Mouse (Mus musculus): ENCODE measurements around the gene Tmem247. TPM values are rescaled to one million over a fixed set of nuclear protein-coding genes. Genes with fewer than 3 reads are reported as not detected.

Gene Tmem247
- polyA plus RNA-seq, 1 experiment from 2014 or later = not detected

DNA sequence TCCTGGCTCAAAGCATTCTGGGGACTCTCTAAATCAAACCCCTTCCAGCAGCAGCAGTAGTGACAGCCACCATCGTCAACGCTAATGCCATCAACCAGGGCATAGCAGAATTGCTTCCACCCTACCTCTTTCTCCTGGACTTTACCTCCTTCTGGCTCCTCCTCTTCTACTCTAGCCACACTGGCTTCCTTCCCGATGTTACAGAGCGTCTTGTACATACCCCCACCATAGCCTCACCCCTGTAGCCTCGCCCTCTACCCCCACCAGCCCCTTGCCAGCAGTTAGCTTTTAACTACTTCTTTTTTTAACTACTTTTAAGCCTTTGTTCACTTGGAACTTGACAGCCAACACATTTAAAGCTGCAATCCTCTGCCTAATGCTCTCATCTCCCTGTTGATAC, 17.3 kb upstream of the Tmem247 start:
- ATAC-seq (replicated peaks; ENCODE audit: low FRiP score, low TSS enrichment, low read depth) = no peak
- Histone ChIP-seq H3K4me2 (ENCODE audit: low read length) (no peak overlapping the region), H3K9me3 (ENCODE audit: control insufficient read depth, low read length) (no peaks in the 10 kb centered on the region)

DNA sequence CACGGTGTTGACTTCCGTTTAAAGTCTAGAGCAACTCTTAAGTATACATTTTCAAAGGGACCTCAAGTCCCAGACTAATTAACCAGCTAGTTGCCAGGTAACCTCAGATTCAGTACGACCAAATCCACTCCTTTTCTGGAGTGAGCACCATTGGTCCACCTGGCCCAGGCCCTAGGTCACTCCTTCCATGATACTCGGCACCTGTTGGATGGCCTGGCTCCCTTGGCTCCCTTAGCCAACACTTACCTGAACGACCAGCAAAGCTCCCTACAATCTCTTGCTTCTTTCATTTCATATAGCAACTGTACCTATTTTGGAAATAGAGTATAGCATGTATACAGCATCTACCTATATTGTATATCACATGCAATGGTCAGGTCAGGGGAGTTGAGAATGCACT, 16.6 kb upstream of the Tmem247 start:
- Histone ChIP-seq H3K27me3 (replicated peaks; ENCODE audit: control insufficient read depth, insufficient read depth, low read length) (no peaks in the 10 kb centered on the region), H3K4me3 (ENCODE audit: low read depth, low read length) (no peak overlapping the region), H3K27ac (ENCODE audit: low read depth) (no peak overlapping the region), H3K9ac (ENCODE audit: low read length) (no peak overlapping the region), H3K4me1 (replicated peaks; ENCODE audit: control insufficient read depth, insufficient read depth, low read length) (peaks cover 8% of the 10 kb centered on the region), H3K4me2 (ENCODE audit: low read length) (no peak overlapping the region), H3K9me3 (ENCODE audit: control insufficient read depth, low read length) (no peaks in the 10 kb centered on the region), H3K36me3 (ENCODE audit: control insufficient read depth, insufficient read depth, low read length) (no peaks in the 10 kb centered on the region)
- ATAC-seq (replicated peaks; ENCODE audit: low FRiP score, low TSS enrichment, low read depth) = no peak
- peak; percentile 24 for DNase-seq (ENCODE audit: low spot score)
- WGBS = 74% methylated on average over 5 of the region's 5 CpGs

More for the DNA sequence above, 17.3 kb upstream of the Tmem247 start:
- Histone ChIP-seq H3K9ac (ENCODE audit: low read length) (no peak overlapping the region), H3K27me3 (replicated peaks; ENCODE audit: control insufficient read depth, insufficient read depth, low read length) (no peaks in the 10 kb centered on the region), H3K4me3 (ENCODE audit: low read depth, low read length) (no peak overlapping the region), H3K4me1 (replicated peaks; ENCODE audit: control insufficient read depth, insufficient read depth, low read length) (0 out of 2 replicates have a peak, but pooled peaks cover under 1% of the 10 kb centered on the region), H3K36me3 (ENCODE audit: control insufficient read depth, insufficient read depth, low read length) (no peaks in the 10 kb centered on the region), H3K27ac (ENCODE audit: low read depth) (no peak overlapping the region)
- WGBS = 76% methylated on average over 5 of the region's 5 CpGs
- peak; percentile 35 for DNase-seq (ENCODE audit: low spot score)

DNA sequence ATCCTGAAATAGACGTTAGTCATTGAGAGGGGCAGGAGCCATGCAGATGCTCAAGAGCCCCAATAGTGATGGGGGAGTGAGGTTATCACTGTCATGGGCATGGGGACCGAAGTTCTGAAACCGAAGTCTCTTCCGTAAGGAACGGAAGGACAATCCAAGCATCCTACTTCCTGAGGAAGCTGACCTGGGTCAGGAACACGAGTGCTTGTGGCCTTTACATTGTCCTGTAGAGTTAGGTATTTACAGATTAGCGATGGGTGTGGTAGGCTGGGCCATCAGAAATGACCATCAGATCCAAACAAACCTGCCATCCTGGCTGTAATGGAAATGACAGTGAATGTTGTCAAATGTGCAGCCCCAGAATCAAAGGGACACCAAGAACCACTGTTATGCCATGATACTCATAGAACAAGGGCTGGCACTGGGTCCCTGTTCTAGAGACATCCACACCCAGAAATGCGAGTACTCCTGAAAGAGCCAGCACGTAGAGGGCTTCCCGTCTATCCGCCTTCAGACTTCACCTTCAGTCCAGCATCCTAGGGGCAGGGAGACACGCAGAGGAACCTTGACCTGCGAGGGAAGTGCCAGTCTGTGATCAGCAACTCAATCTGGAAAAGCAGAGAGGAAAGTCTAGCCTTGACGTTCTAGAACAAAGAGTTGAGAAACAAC, 14.6 kb upstream of the Tmem247 start:
- Histone ChIP-seq H3K9ac (ENCODE audit: low read length) (no peak overlapping the region), H3K4me2 (ENCODE audit: low read length) (no peak overlapping the region), H3K36me3 (ENCODE audit: control insufficient read depth, insufficient read depth, low read length) (no peaks in the 10 kb centered on the region), H3K27me3 (replicated peaks; ENCODE audit: control insufficient read depth, insufficient read depth, low read length) (no peaks in the 10 kb centered on the region), H3K4me3 (ENCODE audit: low read depth, low read length) (no peak overlapping the region), H3K9me3 (ENCODE audit: control insufficient read depth, low read length) (no peaks in the 10 kb centered on the region), H3K27ac (ENCODE audit: low read depth) (no peak overlapping the region), H3K4me1 (replicated peaks; ENCODE audit: control insufficient read depth, insufficient read depth, low read length) (peaks cover 13% of the 10 kb centered on the region)
- ATAC-seq (replicated peaks; ENCODE audit: low FRiP score, low TSS enrichment, low read depth) (no peak), DNase-seq (ENCODE audit: low spot score) (peak; percentile 36)
- 89% methylated on average over 14 of the region's 14 CpGs for WGBS

DNA sequence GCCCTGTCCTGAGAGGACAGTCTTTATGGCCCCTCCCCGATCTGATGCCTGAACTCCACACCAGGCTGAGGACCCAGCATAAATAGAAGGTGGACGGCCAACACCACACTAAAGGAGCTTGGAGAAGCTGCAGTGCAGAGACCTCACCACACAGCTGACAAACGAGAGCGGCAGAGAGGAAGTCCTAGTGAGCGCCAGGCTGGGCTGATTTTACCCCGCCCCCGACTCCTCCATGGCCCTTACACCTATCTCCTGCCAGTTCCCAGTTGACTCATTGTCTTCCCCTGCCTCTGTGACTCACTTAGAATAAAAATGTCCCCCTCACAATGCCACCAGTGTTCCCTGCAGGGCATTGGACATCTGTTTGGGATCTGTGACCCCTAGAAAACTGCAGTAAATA, 13.6 kb upstream of the Tmem247 start:
- Histone ChIP-seq H3K9ac (ENCODE audit: low read length) (no peak overlapping the region), H3K4me1 (replicated peaks; ENCODE audit: control insufficient read depth, insufficient read depth, low read length) (peaks cover 13% of the 10 kb centered on the region), H3K4me2 (ENCODE audit: low read length) (no peak overlapping the region), H3K27me3 (replicated peaks; ENCODE audit: control insufficient read depth, insufficient read depth, low read length) (no peaks in the 10 kb centered on the region; the same call in 1 of the 2 replicates), H3K9me3 (ENCODE audit: control insufficient read depth, low read length) (no peaks in the 10 kb centered on the region), H3K36me3 (ENCODE audit: control insufficient read depth, insufficient read depth, low read length) (no peaks in the 10 kb centered on the region), H3K4me3 (ENCODE audit: low read depth, low read length) (no peak overlapping the region), H3K27ac (ENCODE audit: low read depth) (no peak overlapping the region)
- WGBS = 25% methylated on average over 7 of the region's 7 CpGs
- ATAC-seq (replicated peaks; ENCODE audit: low FRiP score, low TSS enrichment, low read depth) (no peak), DNase-seq (ENCODE audit: low spot score) (peak; percentile 49)

DNA sequence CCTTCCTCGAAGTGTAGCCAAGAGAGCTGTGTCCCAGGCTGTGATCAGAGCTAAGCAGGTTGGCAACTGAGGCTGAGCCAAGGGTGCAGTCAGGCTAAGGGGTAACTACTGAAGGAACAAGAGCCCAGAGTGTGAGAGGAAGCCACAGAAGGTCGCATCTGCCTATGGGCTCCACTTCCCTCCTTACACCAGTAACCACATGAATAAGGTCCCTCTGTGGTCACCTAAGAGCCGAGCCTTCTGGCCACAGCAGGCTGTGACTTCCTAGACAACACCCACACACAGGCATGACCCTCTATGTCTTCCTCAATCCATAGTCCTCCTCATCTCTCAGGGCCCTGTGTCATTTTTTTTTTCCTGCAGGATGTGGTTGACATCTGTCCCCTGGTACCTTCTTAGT, 12.9 kb upstream of the Tmem247 start:
- WGBS = 74% methylated on average over 3 of the region's 3 CpGs
- Histone ChIP-seq H3K4me3 (ENCODE audit: low read depth, low read length) (no peak overlapping the region), H3K9ac (ENCODE audit: low read length) (no peak overlapping the region), H3K4me2 (ENCODE audit: low read length) (no peak overlapping the region), H3K36me3 (ENCODE audit: control insufficient read depth, insufficient read depth, low read length) (no peaks in the 10 kb centered on the region), H3K9me3 (ENCODE audit: control insufficient read depth, low read length) (no peaks in the 10 kb centered on the region), H3K4me1 (replicated peaks; ENCODE audit: control insufficient read depth, insufficient read depth, low read length) (peaks cover 13% of the 10 kb centered on the region), H3K27me3 (replicated peaks; ENCODE audit: control insufficient read depth, insufficient read depth, low read length) (no peaks in the 10 kb centered on the region; the same call in 1 of the 2 replicates), H3K27ac (ENCODE audit: low read depth) (no peak overlapping the region)
- no peak for DNase-seq (ENCODE audit: low spot score)
- ATAC-seq (replicated peaks; ENCODE audit: low FRiP score, low TSS enrichment, low read depth) = no peak

DNA sequence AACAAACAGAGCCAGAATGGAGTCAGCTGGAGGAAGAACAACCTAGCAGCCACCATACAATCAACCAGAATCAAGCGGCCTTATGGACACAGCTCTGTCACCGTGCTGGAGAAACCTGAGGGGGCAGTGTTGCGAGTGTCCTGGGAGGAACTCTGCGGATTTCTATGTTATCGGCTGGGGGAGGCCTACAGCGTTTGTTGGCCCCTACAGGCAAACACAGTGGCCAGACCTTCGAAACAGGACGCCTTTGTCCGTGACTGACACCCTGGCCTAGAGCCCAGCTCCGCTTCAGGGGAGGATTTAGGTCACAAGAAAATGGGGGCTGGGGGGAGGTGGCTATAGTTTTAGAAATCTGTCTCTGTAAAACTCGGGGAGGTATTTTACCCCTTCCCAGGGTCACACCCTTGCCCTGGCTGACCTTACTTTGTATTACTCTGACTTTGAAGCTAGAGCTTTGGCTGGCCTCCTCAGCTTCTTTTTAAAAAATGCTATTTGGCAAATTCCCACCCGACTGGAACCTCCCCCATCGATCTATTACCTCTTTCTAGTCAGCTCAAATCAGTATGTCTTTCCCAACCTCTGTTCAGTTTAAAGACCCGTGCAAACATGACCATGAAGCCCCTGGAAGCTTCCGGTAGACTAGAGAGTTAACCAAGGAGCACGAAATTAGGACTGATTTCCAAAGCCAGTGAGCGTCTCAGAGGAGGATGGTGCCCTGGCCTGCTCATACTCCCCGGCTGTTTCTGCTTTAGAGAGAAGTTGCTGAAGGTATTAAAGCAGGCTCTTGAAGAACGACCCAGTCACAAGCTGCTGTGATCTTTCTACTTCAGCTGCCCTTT, 11.6 kb upstream of the Tmem247 start:
- no peak overlapping the region for H3K9ac ChIP-seq (ENCODE audit: low read length)

DNA sequence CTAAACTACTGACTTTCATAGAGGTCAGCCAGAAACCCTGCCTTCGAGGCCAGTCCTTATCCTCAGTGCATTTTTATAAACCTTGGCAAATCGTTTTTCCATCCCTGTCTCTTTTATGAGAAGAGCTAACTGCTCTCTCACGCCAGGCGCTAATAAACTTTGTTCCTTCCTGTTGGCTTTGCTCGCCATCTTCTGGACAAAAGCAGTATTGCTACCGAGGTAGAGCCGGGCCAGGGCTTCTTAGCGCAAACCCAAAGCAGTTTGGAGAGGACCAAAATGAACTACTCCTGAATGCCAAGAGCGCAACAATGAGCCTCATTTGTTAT, 11.0 kb upstream of the Tmem247 start:
- Histone ChIP-seq H3K9me3 (ENCODE audit: control insufficient read depth, low read length) (no peaks in the 10 kb centered on the region), H3K4me3 (ENCODE audit: low read depth, low read length) (no peak overlapping the region), H3K4me2 (ENCODE audit: low read length) (peak overlapping the region; percentile 23; the same call in 1 of the 2 replicates), H3K27ac (ENCODE audit: low read depth) (0 out of 2 replicates have a peak overlapping the region, but pooled peaks have one; percentile 57), H3K27me3 (replicated peaks; ENCODE audit: control insufficient read depth, insufficient read depth, low read length) (no peaks in the 10 kb centered on the region; the same call in 1 of the 2 replicates), H3K4me1 (replicated peaks; ENCODE audit: control insufficient read depth, insufficient read depth, low read length) (peaks cover 13% of the 10 kb centered on the region), H3K36me3 (ENCODE audit: control insufficient read depth, insufficient read depth, low read length) (no peaks in the 10 kb centered on the region), H3K9ac (ENCODE audit: low read length) (no peak overlapping the region)
- 3% methylated on average over 9 of the region's 9 CpGs for WGBS
- DNase-seq (ENCODE audit: low spot score) = peak; percentile 95
- ATAC-seq (replicated peaks; ENCODE audit: low FRiP score, low TSS enrichment, low read depth) = peak; percentile 33; the same call in 1 of the 2 replicates

More for the DNA sequence above, 11.6 kb upstream of the Tmem247 start:
- 29% methylated on average over 19 of the region's 19 CpGs for WGBS
- H3K9me3 ChIP-seq (ENCODE audit: control insufficient read depth, low read length) = no peaks in the 10 kb centered on the region
- no peak overlapping the region for H3K4me3 ChIP-seq (ENCODE audit: low read depth, low read length)
- H3K36me3 ChIP-seq (ENCODE audit: control insufficient read depth, insufficient read depth, low read length) = no peaks in the 10 kb centered on the region
- peak overlapping the region; percentile 23; the same call in 1 of the 2 replicates for H3K4me2 ChIP-seq (ENCODE audit: low read length)
- no peaks in the 10 kb centered on the region; the same call in 1 of the 2 replicates for H3K27me3 ChIP-seq (replicated peaks; ENCODE audit: control insufficient read depth, insufficient read depth, low read length)
- H3K27ac ChIP-seq (ENCODE audit: low read depth) = peak overlapping the region; percentile 57; the same call in 1 of the 2 replicates
- peaks cover 13% of the 10 kb centered on the region for H3K4me1 ChIP-seq (replicated peaks; ENCODE audit: control insufficient read depth, insufficient read depth, low read length)
- ATAC-seq (replicated peaks; ENCODE audit: low FRiP score, low TSS enrichment, low read depth) = 0 out of 2 replicates have a peak, but pooled peaks have one; percentile 24
- peak; percentile 60 for DNase-seq (ENCODE audit: low spot score)

DNA sequence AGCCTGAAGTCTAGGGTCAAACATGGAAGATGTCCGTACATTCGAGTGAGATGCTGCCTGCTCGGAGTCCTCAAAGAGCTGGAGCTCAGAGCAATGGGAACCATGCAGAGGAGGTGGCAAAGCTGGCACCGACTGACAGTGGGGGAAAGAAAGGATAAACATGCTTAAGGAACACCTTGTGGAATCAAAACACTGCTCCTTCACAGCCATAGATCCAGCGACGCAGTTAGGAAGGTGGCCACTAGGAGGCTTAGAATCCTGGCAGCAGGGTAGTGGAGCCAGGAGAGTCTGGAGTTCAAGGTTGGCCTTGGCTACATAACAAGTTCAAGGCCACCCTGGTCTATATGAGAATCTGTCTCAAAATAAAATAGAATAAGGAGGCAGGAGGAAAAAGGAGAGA, 10.5 kb upstream of the Tmem247 start:
- WGBS = 32% methylated on average over 6 of the region's 6 CpGs
- Histone ChIP-seq H3K36me3 (ENCODE audit: control insufficient read depth, insufficient read depth, low read length) (no peaks in the 10 kb centered on the region), H3K4me1 (replicated peaks; ENCODE audit: control insufficient read depth, insufficient read depth, low read length) (peaks cover 13% of the 10 kb centered on the region), H3K27me3 (replicated peaks; ENCODE audit: control insufficient read depth, insufficient read depth, low read length) (no peaks in the 10 kb centered on the region; the same call in 1 of the 2 replicates), H3K9me3 (ENCODE audit: control insufficient read depth, low read length) (no peaks in the 10 kb centered on the region), H3K27ac (ENCODE audit: low read depth) (no peak overlapping the region), H3K4me3 (ENCODE audit: low read depth, low read length) (no peak overlapping the region), H3K9ac (ENCODE audit: low read length) (no peak overlapping the region), H3K4me2 (ENCODE audit: low read length) (no peak overlapping the region)
- DNase-seq (ENCODE audit: low spot score) (peak; percentile 54), ATAC-seq (replicated peaks; ENCODE audit: low FRiP score, low TSS enrichment, low read depth) (no peak)
